Mouse (Mus musculus) heart, embryonic 14.5 days (tissue): ENCODE results near the gene Dus2. TPM values are rescaled to one million over a fixed set of nuclear protein-coding genes. Genes with fewer than 3 reads are reported as not detected.
A peak's percentile ranks its signal among the peaks of the same experiment; 100 is the strongest.
"Not testable (repeated sequence)": the region's sequence is repeated elsewhere in the genome, so short reads cannot be mapped to it uniquely, and the experiment has no call there.

Source experiments
- ATAC-seq: fragments of 200-750 bp; cut with Nextera tagmentation; 2 replicates; pipeline ENCODE4 v1.8.0; 2017; ENCODE audit warnings: low read depth, moderate TSS enrichment; ENCODE audit not compliant: insufficient number of reproducible peaks, insufficient read depth, low FRiP score
- H3K27ac ChIP-seq, 2 experiments: fragments of 200-500 bp in 1 of 2; fragments of 300-500 bp in 1 of 2; sonication (generic) in 1 of 2; replicated peaks in 1 of 2; 2 replicates each; pipeline ENCODE4 v1.5.1; 2012 to 2014; ENCODE audit warnings: low read depth in 2 of 2, low read length in 2 of 2, control low read depth in 1 of 2, mild to moderate bottlenecking in 1 of 2, mixed read lengths in 1 of 2; ENCODE audit not compliant: control insufficient read depth in 1 of 2, insufficient read depth in 1 of 2
- H3K27me3 ChIP-seq: fragments of 300-500 bp; sonication (generic); 2 replicates; pipeline ENCODE4 v1.6.1; 2014; ENCODE audit warnings: mild to moderate bottlenecking, low read length, control low read depth; ENCODE audit not compliant: control insufficient read depth, insufficient read depth
- H3K36me3 ChIP-seq: fragments of 300-500 bp; sonication (generic); 2 replicates; pipeline ENCODE4 v1.6.1; 2014; ENCODE audit warnings: mild to moderate bottlenecking, control low read depth, low read length, mixed read lengths; ENCODE audit not compliant: control insufficient read depth, insufficient read depth
- H3K4me1 ChIP-seq, 2 experiments: fragments of 200-500 bp in 1 of 2; fragments of 300-500 bp in 1 of 2; sonication (generic) in 1 of 2; 2 replicates each; pipeline ENCODE4 v1.6.1; 2012 to 2014; ENCODE audit warnings: low read length in 2 of 2, control low read depth in 1 of 2, mixed read lengths in 1 of 2; ENCODE audit not compliant: control insufficient read depth in 2 of 2, insufficient read depth in 2 of 2
- H3K4me2 ChIP-seq: fragments of 300-500 bp; sonication (generic); 2 replicates; pipeline ENCODE4 v1.6.1; 2014; ENCODE audit warnings: mild to moderate bottlenecking, low read length
- H3K4me3 ChIP-seq, 2 experiments: fragments of 200-500 bp in 1 of 2; fragments of 300-500 bp in 1 of 2; sonication (generic) in 1 of 2; 2 replicates each; pipeline ENCODE4 v1.5.1; 2012 to 2014; ENCODE audit warnings: low read length in 2 of 2, mild to moderate bottlenecking in 2 of 2, control low read depth in 1 of 2, low read depth in 1 of 2, moderate library complexity in 1 of 2; ENCODE audit not compliant: control insufficient read depth in 1 of 2, insufficient read depth in 1 of 2
- H3K9ac ChIP-seq: fragments of 300-500 bp; sonication (generic); 2 replicates; pipeline ENCODE4 v1.6.1; 2014; ENCODE audit warnings: mild to moderate bottlenecking, low read length
- H3K9me3 ChIP-seq: fragments of 300-500 bp; sonication (generic); 2 replicates; pipeline ENCODE4 v1.6.1; 2016; ENCODE audit warnings: low read length, control low read depth; ENCODE audit not compliant: control insufficient read depth
- WGBS: fragments of 180-500 bp; shearing (Covaris S2); extraction: QIAGEN DNeasy Blood & Tissue Kit; methylation state at CpG from one replicate; pipeline ENCODE4 v1.1.7; 2014; 5-methylcytosine and 5-hydroxymethylcytosine counted together
- polyA plus RNA-seq: library from polyadenylated mRNA; unstranded; fragments of >200 nt; fragmentation: Nextera tagmentation; extraction: Ambion mirVana; gene quantifications from 2 replicates; pipeline ENCODE4 v1.2.1, GENCODE M21; 2014

Gene Dus2
- polyA plus RNA-seq, 1 experiment from 2014 or later = 15.2 TPM

DNA sequence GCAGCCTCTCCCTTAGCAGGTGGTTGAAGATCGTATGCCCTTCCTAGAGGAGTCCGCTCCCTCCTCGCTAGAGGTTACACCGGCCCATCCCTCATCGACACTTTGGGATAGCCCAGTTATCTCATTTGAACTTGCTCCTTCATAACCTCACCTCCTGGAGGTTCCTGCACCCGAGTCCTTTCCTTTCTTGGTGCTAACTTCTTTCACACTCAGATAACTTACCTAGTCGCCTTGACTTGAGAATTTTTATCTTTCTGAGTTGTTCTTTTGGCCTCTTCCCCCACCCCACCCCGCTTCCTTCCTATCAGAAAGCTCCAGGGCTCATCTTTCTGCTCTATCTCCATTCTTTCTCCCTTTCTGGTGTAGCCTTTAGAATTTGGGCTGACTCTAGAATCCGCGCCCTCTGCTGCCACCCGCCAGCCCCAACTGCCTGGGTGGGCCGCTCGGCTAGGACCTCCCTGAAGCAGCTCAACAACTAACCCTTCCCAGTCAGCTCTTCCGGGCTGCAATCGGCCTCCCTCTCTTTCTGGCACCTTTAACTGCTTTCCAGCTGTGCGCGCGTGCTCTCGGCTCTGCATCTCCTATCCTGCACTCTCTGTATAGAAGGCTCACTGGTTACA lies 24.3 kb upstream of the Dus2 start:
- H3K4me1 ChIP-seq = peaks cover 22 to 50% of the 10 kb centered on the region in 2 experiments
- H3K36me3 ChIP-seq = 0 out of 2 replicates have a peak, but pooled peaks cover 8% of the 10 kb centered on the region
- no peaks in the 10 kb centered on the region for H3K27me3 ChIP-seq
- H3K9ac ChIP-seq = peak overlapping the region; percentile 25; the same call in 1 of the 2 replicates
- H3K27ac ChIP-seq = peak overlapping the region; percentile 53 to 95
- H3K4me2 ChIP-seq = peak overlapping the region; percentile 90
- ATAC-seq = no peak
- 6% methylated on average over 19 of the region's 19 CpGs for WGBS
- H3K4me3 ChIP-seq = peak overlapping the region; percentile 5 to 90; a peak in 2 of 4 replicates
- no peaks in the 10 kb centered on the region for H3K9me3 ChIP-seq

GRCm38 (mm10) chr8:105969367-105969766 lies 21.8 kb upstream of the Dus2 start:
- H3K4me3 ChIP-seq = no peak overlapping the region
- no peaks in the 10 kb centered on the region for H3K36me3 ChIP-seq
- H3K27me3 ChIP-seq = no peaks in the 10 kb centered on the region
- H3K27ac ChIP-seq = no peak overlapping the region
- H3K4me2 ChIP-seq = no peak overlapping the region
- peaks cover 14 to 27% of the 10 kb centered on the region in 2 experiments for H3K4me1 ChIP-seq
- WGBS = 69% methylated on average over 1 of the region's 1 CpGs
- H3K9ac ChIP-seq = no peak overlapping the region
- H3K9me3 ChIP-seq = no peaks in the 10 kb centered on the region
- no peak for ATAC-seq

DNA sequence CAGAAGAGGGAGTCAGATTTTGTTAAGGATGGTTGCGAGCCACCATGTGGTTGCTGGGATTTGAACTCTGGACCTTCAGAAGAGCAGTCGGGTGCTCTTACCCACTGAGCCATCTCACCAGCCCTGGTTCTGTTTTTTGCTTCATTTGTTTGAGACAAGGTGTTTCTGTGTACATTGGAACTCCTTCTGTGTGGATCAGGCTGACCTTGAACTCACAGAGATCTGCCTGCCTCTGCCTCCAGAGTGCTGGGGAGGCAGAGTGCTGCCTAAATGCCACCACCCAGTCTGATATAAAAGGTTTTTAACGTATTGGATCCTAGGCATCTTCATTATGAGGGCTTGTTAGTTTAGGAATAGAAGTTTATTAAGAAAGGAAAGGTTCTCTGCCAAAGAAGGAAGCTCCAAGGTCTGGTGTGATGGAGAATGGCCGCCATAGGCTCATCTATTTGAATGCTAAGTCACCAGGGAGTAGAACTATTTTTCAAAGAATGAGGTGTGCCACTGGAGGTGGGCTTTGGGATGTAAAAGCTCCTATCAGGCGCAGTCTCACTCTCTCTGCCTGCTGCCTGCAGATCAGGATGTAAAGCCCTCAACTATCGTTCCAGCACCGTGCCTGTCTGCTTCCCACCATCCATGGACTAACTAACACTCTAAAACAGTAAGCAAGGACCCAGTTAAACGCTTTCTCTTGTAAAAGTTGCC lies 20.0 kb upstream of the Dus2 start:
- H3K27ac ChIP-seq = no peak overlapping the region
- H3K9ac ChIP-seq = no peak overlapping the region
- H3K4me1 ChIP-seq = peaks cover 8 to 18% of the 10 kb centered on the region in 2 experiments
- WGBS = 74% methylated on average over 8 of the region's 8 CpGs
- ATAC-seq = no peak
- no peaks in the 10 kb centered on the region for H3K9me3 ChIP-seq
- no peak overlapping the region for H3K4me2 ChIP-seq
- H3K27me3 ChIP-seq = no peaks in the 10 kb centered on the region
- no peak overlapping the region for H3K4me3 ChIP-seq
- no peaks in the 10 kb centered on the region for H3K36me3 ChIP-seq

DNA sequence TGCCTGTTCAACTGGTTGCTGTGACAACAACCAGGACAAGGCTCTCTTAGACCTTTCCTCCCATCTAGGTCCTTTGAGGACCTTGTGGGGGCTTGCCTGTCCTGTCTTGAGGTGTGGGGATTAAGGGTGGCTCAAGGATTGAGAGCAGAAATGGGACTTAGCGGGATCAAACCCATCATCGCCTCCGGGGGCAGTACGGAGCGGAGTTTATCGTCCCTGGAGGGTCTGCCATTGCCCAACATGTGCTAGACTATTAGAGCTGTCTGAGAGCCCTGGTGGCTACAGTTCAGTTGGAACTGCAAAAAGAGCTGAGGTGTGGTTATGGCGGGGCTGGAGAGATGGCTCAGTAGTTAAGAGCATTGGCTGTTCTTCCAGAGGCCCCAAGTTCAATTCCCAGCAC lies 15.8 kb upstream of the Dus2 start:
- Histone ChIP-seq H3K9me3 (no peaks in the 10 kb centered on the region), H3K4me2 (no peak overlapping the region), H3K36me3 (no peaks in the 10 kb centered on the region), H3K4me1 (no peaks in the 10 kb centered on the region), H3K4me3 (no peak overlapping the region), H3K27me3 (no peaks in the 10 kb centered on the region), H3K9ac (no peak overlapping the region), H3K27ac (no peak overlapping the region)
- WGBS = 66% methylated on average over 7 of the region's 7 CpGs
- ATAC-seq = no peak

DNA sequence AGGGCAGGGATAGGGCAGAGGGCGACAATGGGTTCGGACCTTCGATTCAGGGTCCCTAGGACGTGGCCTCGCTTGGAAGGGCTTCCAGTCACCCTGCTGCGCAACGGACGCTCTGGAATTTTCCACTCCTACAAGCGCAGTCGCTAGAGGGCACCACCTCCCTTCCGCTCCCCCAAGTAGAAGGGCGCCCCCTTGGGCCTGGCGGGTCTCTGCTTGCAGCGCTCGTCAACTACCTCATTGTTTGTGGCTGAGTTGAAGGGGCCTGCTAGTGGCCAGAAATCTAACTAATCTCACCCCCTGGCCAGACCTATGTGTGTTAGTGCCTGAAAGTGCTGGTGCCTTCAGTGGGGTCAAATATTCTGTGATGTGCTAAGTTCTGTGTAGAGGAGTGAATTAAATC lies 11.8 kb upstream of the Dus2 start, which contains the start of gene Dpep3:
Dpep3 (minus strand) TSS at position 105 of the 400 bp plus-strand sequence.
- no peak within 1 kb of the TSS for H3K27ac ChIP-seq
- no peak within 1 kb of the TSS for H3K4me2 ChIP-seq
- H3K27me3 ChIP-seq = no peaks in the 10 kb centered on the region
- no peak within 1 kb of the TSS for H3K4me3 ChIP-seq
- 92% methylated on average over 15 of the region's 15 CpGs for WGBS
- no peak within 1 kb of the TSS for H3K9ac ChIP-seq
- no peaks in the 10 kb centered on the region for H3K4me1 ChIP-seq
- H3K9me3 ChIP-seq = no peaks in the 10 kb centered on the region
- ATAC-seq = no peak
- H3K36me3 ChIP-seq = no peaks in the 10 kb centered on the region

- H3K4me3 ChIP-seq = no peak overlapping the region
- no peak for ATAC-seq
- no peak overlapping the region for H3K4me2 ChIP-seq
- WGBS = 94% methylated on average over 1 of the region's 1 CpGs
- H3K27ac ChIP-seq = no peak overlapping the region
- H3K4me1 ChIP-seq = no peaks in the 10 kb centered on the region
- H3K9me3 ChIP-seq = no peaks in the 10 kb centered on the region
- no peaks in the 10 kb centered on the region for H3K36me3 ChIP-seq
- no peak overlapping the region for H3K9ac ChIP-seq
- no peaks in the 10 kb centered on the region for H3K27me3 ChIP-seq
Observed at GRCm38 (mm10) chr8:105981146-105981545, 10.0 kb upstream of the Dus2 start.

DNA sequence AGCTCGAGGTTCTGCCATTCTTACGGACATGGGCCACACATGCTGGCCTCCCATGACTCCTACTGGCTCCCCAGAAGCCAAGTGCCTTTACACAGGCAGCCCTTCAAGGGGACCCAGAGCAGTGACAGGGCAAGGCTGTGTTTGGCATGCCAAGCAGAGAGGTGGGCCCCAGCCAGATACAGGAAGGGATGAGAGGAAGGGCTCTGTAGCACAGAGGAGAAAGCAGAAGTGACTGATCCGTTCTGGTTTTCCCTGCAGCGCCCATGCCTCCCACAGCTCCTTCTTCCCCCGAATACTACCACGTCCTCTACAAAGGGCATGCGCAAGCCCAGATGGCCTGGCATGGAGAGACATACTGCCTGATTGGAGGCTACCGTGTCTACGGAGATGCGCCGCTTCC lies 7.7 kb upstream of the Dus2 start:
- not testable (repeated sequence) for H3K4me3 ChIP-seq, H3K4me2 ChIP-seq, H3K36me3 ChIP-seq, H3K4me1 ChIP-seq, ATAC-seq, H3K9ac ChIP-seq, H3K27ac ChIP-seq, H3K9me3 ChIP-seq, H3K27me3 ChIP-seq
- 79% methylated on average over 11 of the region's 11 CpGs for whole genome bisulfite sequencing
